Mouse (Mus musculus) adrenal gland, adult 18-20 months (tissue): ENCODE measurements around the gene Kif5c. TPM values are rescaled to one million over a fixed set of nuclear protein-coding genes. Genes with fewer than 3 reads are reported as not detected.
A peak's percentile ranks its signal among the peaks of the same experiment; 100 is the strongest.

ENCODE experiments used
- DNase-seq, 2 experiments: peaks; one replicate each; pipeline ENCODE4 v3.0.0; 2021 to 2022; ENCODE audit warnings: low spot score in 2 of 2
- total RNA-seq, 2 experiments: library from RNA; stranded (reverse); gene quantifications; 1 replicate in 1 of 2; 2 replicates in 1 of 2; pipeline ENCODE4 v1.2.3; 2021

The Kif5c gene
- total RNA-seq, 2 experiments from 2014 or later: 6.6 to 7.3 TPM

GRCm38 (mm10) chr2:49718935-49719850 lies 100.1 kb downstream of the Kif5c start:
- no peak for DNase-seq

- DNase-seq: no peak
These were observed 100.8 kb downstream of the Kif5c start for GRCm38 (mm10) chr2:49719854-49720253.

- no peak for DNase-seq
These were observed 101.2 kb downstream of the Kif5c start for GRCm38 (mm10) chr2:49720343-49720742.

- no peak for DNase-seq
These were observed 103.2 kb downstream of the Kif5c start for GRCm38 (mm10) chr2:49722331-49722730.

GRCm38 (mm10) chr2:49722983-49723382 lies 103.9 kb downstream of the Kif5c start:
- no peak for DNase-seq

GRCm38 (mm10) chr2:49726672-49727071 lies 107.6 kb downstream of the Kif5c start:
- no peak for DNase-seq

GRCm38 (mm10) chr2:49727199-49727598 lies 108.1 kb downstream of the Kif5c start:
- peak in 1 of 2 experiments; percentile 25 for DNase-seq

- no peak for DNase-seq
These were observed 108.6 kb downstream of the Kif5c start for GRCm38 (mm10) chr2:49727686-49728085.

GRCm38 (mm10) chr2:49728896-49729610 lies 110.0 kb downstream of the Kif5c start:
- DNase-seq: no peak

- DNase-seq: no peak
These were observed 110.5 kb downstream of the Kif5c start for GRCm38 (mm10) chr2:49729611-49729969.

- DNase-seq: no peak
These were observed 111.1 kb downstream of the Kif5c start for GRCm38 (mm10) chr2:49730183-49730582.

- DNase-seq: no peak
These were observed 113.9 kb downstream of the Kif5c start for GRCm38 (mm10) chr2:49732745-49733655.

GRCm38 (mm10) chr2:49733656-49734008 lies 114.5 kb downstream of the Kif5c start:
- no peak for DNase-seq

- DNase-seq: peak; percentile 61 to 66
These were observed 115.1 kb downstream of the Kif5c start for GRCm38 (mm10) chr2:49734013-49734780.

- DNase-seq: no peak
These were observed 116.3 kb downstream of the Kif5c start for GRCm38 (mm10) chr2:49735386-49735785.

GRCm38 (mm10) chr2:49739046-49739445 lies 119.9 kb downstream of the Kif5c start:
- no peak for DNase-seq

GRCm38 (mm10) chr2:49741026-49741425 lies 121.9 kb downstream of the Kif5c start:
- DNase-seq: no peak

- no peak for DNase-seq
These were observed 123.0 kb downstream of the Kif5c start for GRCm38 (mm10) chr2:49741895-49742734.

- no peak for DNase-seq
These were observed 123.8 kb downstream of the Kif5c start for GRCm38 (mm10) chr2:49742919-49743318.

GRCm38 (mm10) chr2:49743775-49744174 lies 124.7 kb downstream of the Kif5c start:
- no peak for DNase-seq
